Mouse (Mus musculus): ENCODE measurements at regions not wholly inside any gene's neighbourhood (a gene's known extent, or its start where the extent isn't known, plus 50 kb on each side); places are given as distances from the start of the nearest gene placed in this dataset.
"Not testable (repeated sequence)": the region's sequence is repeated elsewhere in the genome, so short reads cannot be mapped to it uniquely, and the experiment has no call there.

GRCm38 (mm10) chr17:60268846-60269245, 1255.7 kb upstream of the Nudt12 start:
- ChIA-PET CTCF (no interaction called here), POLR2A (no interaction called here)
- H3K27me3 ChIP-seq: no peaks in the 10 kb centered on the region
- in situ Hi-C loops (cut with MboI; ENCODE audit: low pct_unique_long_range_greater_than_20kb): no loop called here
- ATAC-seq (no peak), DNase-seq (ENCODE audit: low read depth, low spot score) (no peak)
- no peak for TF ChIP-seq CTCF (IDR thresholded peaks at IDR 0.05)

- ATAC-seq (no peak), DNase-seq (ENCODE audit: low read depth, low spot score) (no peak)
- no peaks in the 10 kb centered on the region for H3K27me3 ChIP-seq
- ChIA-PET POLR2A (interaction anchor here (0.6 kb wide), 1 partner anchor 32 kb away, joined by 3 read pairs; no protein-coding TSS in a partner anchor), CTCF (no interaction called here)
- TF ChIP-seq CTCF (IDR thresholded peaks at IDR 0.05): no peak
- in situ Hi-C loops (cut with MboI; ENCODE audit: low pct_unique_long_range_greater_than_20kb): no loop called here
Observed at GRCm38 (mm10) chr17:60267247-60268216, 1254.4 kb upstream of the Nudt12 start.

- DNase-seq (ENCODE audit: low read depth, low spot score); POLR2A ChIA-PET; H3K27me3 ChIP-seq; in situ Hi-C loops (cut with MboI; ENCODE audit: low pct_unique_long_range_greater_than_20kb); CTCF ChIA-PET; ATAC-seq: not testable (repeated sequence)
Observed at GRCm38 (mm10) chr17:60255338-60255737, 1242.2 kb upstream of the Nudt12 start.

- H3K27me3 ChIP-seq: no peaks in the 10 kb centered on the region
- ATAC-seq: no peak
- in situ Hi-C loops (cut with MboI; ENCODE audit: low pct_unique_long_range_greater_than_20kb): no loop called here
- CTCF ChIA-PET: no interaction called here
- TF ChIP-seq CTCF (IDR thresholded peaks at IDR 0.05): no peak
- no peak for DNase-seq (ENCODE audit: low read depth, low spot score)
- POLR2A ChIA-PET: no interaction called here
Observed at GRCm38 (mm10) chr17:60249923-60250322, 1236.8 kb upstream of the Nudt12 start.

- no peak for ATAC-seq
- H3K27me3 ChIP-seq: no peaks in the 10 kb centered on the region
- ChIA-PET POLR2A (no interaction called here), CTCF (no interaction called here)
- TF ChIP-seq CTCF (IDR thresholded peaks at IDR 0.05): no peak
- in situ Hi-C loops (cut with MboI; ENCODE audit: low pct_unique_long_range_greater_than_20kb): no loop called here
- no peak for DNase-seq (ENCODE audit: low read depth, low spot score)
Observed at GRCm38 (mm10) chr17:60234519-60234918, 1221.3 kb upstream of the Nudt12 start.

- H3K27me3 ChIP-seq: no peaks in the 10 kb centered on the region
- no peak for DNase-seq (ENCODE audit: low read depth, low spot score)
- in situ Hi-C loops (cut with MboI; ENCODE audit: low pct_unique_long_range_greater_than_20kb): no loop called here
- no peak for ATAC-seq
- CTCF ChIA-PET: no interaction called here
- POLR2A ChIA-PET: no interaction called here
- TF ChIP-seq CTCF (IDR thresholded peaks at IDR 0.05): no peak
Observed at GRCm38 (mm10) chr17:60197004-60197403, 1183.8 kb upstream of the Nudt12 start.

- CTCF ChIA-PET: no interaction called here
- in situ Hi-C loops (cut with MboI; ENCODE audit: low pct_unique_long_range_greater_than_20kb): no loop called here
- no peaks in the 10 kb centered on the region for H3K27me3 ChIP-seq
- DNase-seq (ENCODE audit: low read depth, low spot score): no peak
- POLR2A ChIA-PET: no interaction called here
- no peak for TF ChIP-seq CTCF (IDR thresholded peaks at IDR 0.05)
- ATAC-seq: no peak
Observed at GRCm38 (mm10) chr17:60181241-60181640, 1168.1 kb upstream of the Nudt12 start.

- ATAC-seq: no peak
Observed at GRCm38 (mm10) chr17:60180646-60181045, 1167.5 kb upstream of the Nudt12 start.

GRCm38 (mm10) chr17:60165592-60165991, 1152.4 kb upstream of the Nudt12 start:
- no peak for DNase-seq (ENCODE audit: low read depth, low spot score)
- TF ChIP-seq CTCF (IDR thresholded peaks at IDR 0.05): no peak
- ChIA-PET CTCF (no interaction called here), POLR2A (no interaction called here)
- in situ Hi-C loops (cut with MboI; ENCODE audit: low pct_unique_long_range_greater_than_20kb): no loop called here
- ATAC-seq: no peak
- H3K27me3 ChIP-seq: no peaks in the 10 kb centered on the region

More at GRCm38 (mm10) chr17:60180646-60181045, 1167.5 kb upstream of the Nudt12 start:
- POLR2A ChIA-PET: no interaction called here
- CTCF ChIA-PET: no interaction called here
- in situ Hi-C loops (cut with MboI; ENCODE audit: low pct_unique_long_range_greater_than_20kb): no loop called here
- TF ChIP-seq CTCF (IDR thresholded peaks at IDR 0.05): no peak
- DNase-seq (ENCODE audit: low read depth, low spot score): no peak
- no peaks in the 10 kb centered on the region for H3K27me3 ChIP-seq

GRCm38 (mm10) chr17:60130589-60130988, 1117.4 kb upstream of the Nudt12 start:
- H3K27me3 ChIP-seq: no peaks in the 10 kb centered on the region
- ATAC-seq (no peak), DNase-seq (ENCODE audit: low read depth, low spot score) (no peak)
- in situ Hi-C loops (cut with MboI; ENCODE audit: low pct_unique_long_range_greater_than_20kb): no loop called here
- CTCF ChIA-PET: no interaction called here
- POLR2A ChIA-PET: no interaction called here
- no peak for TF ChIP-seq CTCF (IDR thresholded peaks at IDR 0.05)

GRCm38 (mm10) chr17:60098763-60099162, 1085.6 kb upstream of the Nudt12 start:
- CTCF ChIA-PET: no interaction called here
- in situ Hi-C loops (cut with MboI; ENCODE audit: low pct_unique_long_range_greater_than_20kb): no loop called here
- POLR2A ChIA-PET: no interaction called here
- H3K27me3 ChIP-seq: no peaks in the 10 kb centered on the region
- DNase-seq (ENCODE audit: low read depth, low spot score) (no peak), ATAC-seq (no peak)
- TF ChIP-seq CTCF (IDR thresholded peaks at IDR 0.05): no peak
